Mouse (Mus musculus): ENCODE results near the gene Prmt1. TPM values are rescaled to one million over a fixed set of nuclear protein-coding genes. Genes with fewer than 3 reads are reported as not detected.

The Prmt1 gene
- polyA plus RNA-seq, 2 experiments: 166 to 607 TPM

DNA sequence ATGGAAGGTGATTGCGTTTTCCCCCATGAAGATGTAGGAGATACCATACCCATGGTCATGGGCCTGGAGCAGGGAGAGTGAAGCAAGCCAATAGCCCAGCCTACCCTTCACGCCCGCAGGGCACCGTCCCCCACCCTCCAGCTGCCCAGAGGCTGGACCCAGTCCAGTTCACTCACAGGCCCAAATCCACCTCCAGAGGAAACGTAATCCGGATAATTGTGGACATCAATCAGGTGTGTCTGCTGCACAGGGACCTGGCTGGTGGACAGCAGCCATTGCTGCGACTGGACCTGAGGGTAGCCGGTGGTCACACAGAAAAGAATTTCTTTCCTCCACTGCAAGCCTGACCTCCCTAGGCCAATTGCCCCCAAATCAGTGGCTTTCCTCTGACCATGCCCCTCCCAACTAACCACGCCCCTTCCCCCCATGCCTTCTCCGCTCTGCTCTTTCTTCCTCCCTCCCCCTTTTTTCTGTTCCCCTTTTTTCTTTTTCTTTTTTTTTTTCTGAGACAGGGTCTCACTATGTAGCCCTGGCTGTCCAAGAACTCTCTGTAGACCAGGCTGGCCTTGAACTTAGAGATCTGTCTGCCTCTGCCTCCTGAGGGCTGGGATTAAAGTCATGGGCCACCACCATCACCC lies 26.4 kb downstream of the Prmt1 start:
- Histone ChIP-seq H3K27me3 (ENCODE audit: control insufficient read depth, insufficient read depth, low read length) (no peaks in the 10 kb centered on the region), H3K27ac (replicated peaks; ENCODE audit: low read depth, low read length) (no peak overlapping the region), H3K4me2 (replicated peaks; ENCODE audit: low read depth, low read length, severe bottlenecking) (no peak overlapping the region), H3K4me3 (replicated peaks; ENCODE audit: low read length) (no peak overlapping the region), H3K4me1 (ENCODE audit: control insufficient read depth, insufficient read depth, low read length) (no peaks in the 10 kb centered on the region), H3K9me3 (ENCODE audit: control insufficient read depth, low read length) (no peaks in the 10 kb centered on the region), H3K36me3 (ENCODE audit: control insufficient read depth, insufficient read depth, low read length) (peaks cover 42% of the 10 kb centered on the region), H3K9ac (ENCODE audit: low read depth, low read length, severe bottlenecking) (no peak overlapping the region)
- ATAC-seq (ENCODE audit: low FRiP score, low read depth) (no peak), DNase-seq (ENCODE audit: low spot score) (no peak)
- TF ChIP-seq POLR2A (IDR thresholded peaks at IDR 0.05; ENCODE audit: borderline replicate concordance, extremely low read depth, insufficient read depth, insufficient read length): no peak
- WGBS: 87% methylated on average over 10 of the region's 10 CpGs

- no peak overlapping the region for H3K4me2 ChIP-seq (replicated peaks; ENCODE audit: low read depth, low read length, severe bottlenecking)
- ATAC-seq (ENCODE audit: low FRiP score, low read depth) (no peak), DNase-seq (ENCODE audit: low spot score) (no peak)
- H3K9me3 ChIP-seq (ENCODE audit: control insufficient read depth, low read length): no peaks in the 10 kb centered on the region
- no peak for TF ChIP-seq POLR2A (IDR thresholded peaks at IDR 0.05; ENCODE audit: borderline replicate concordance, extremely low read depth, insufficient read depth, insufficient read length)
- H3K4me1 ChIP-seq (ENCODE audit: control insufficient read depth, insufficient read depth, low read length): no peaks in the 10 kb centered on the region
- no peak overlapping the region for H3K9ac ChIP-seq (ENCODE audit: low read depth, low read length, severe bottlenecking)
- no peak overlapping the region for H3K27ac ChIP-seq (replicated peaks; ENCODE audit: low read depth, low read length)
- no peak overlapping the region for H3K4me3 ChIP-seq (replicated peaks; ENCODE audit: low read length)
- 84% methylated on average over 8 of the region's 8 CpGs for WGBS
- peaks cover 38% of the 10 kb centered on the region for H3K36me3 ChIP-seq (ENCODE audit: control insufficient read depth, insufficient read depth, low read length)
- H3K27me3 ChIP-seq (ENCODE audit: control insufficient read depth, insufficient read depth, low read length): no peaks in the 10 kb centered on the region
Observed at GRCm38 (mm10) chr7:44959281-44959680, 27.1 kb downstream of the Prmt1 start.

- ATAC-seq (ENCODE audit: low FRiP score, low read depth): no peak
- no peak for TF ChIP-seq POLR2A (IDR thresholded peaks at IDR 0.05; ENCODE audit: borderline replicate concordance, extremely low read depth, insufficient read depth, insufficient read length)
- no peak overlapping the region for H3K4me3 ChIP-seq (replicated peaks; ENCODE audit: low read length)
- H3K9ac ChIP-seq (ENCODE audit: low read depth, low read length, severe bottlenecking): no peak overlapping the region
- no peaks in the 10 kb centered on the region for H3K9me3 ChIP-seq (ENCODE audit: control insufficient read depth, low read length)
- WGBS: 53% methylated on average over 7 of the region's 7 CpGs
- H3K4me1 ChIP-seq (ENCODE audit: control insufficient read depth, insufficient read depth, low read length): no peaks in the 10 kb centered on the region
- H3K27me3 ChIP-seq (ENCODE audit: control insufficient read depth, insufficient read depth, low read length): no peaks in the 10 kb centered on the region
- peaks cover 32% of the 10 kb centered on the region for H3K36me3 ChIP-seq (ENCODE audit: control insufficient read depth, insufficient read depth, low read length)
- DNase-seq (ENCODE audit: low spot score): peak; percentile 40
- no peak overlapping the region for H3K4me2 ChIP-seq (replicated peaks; ENCODE audit: low read depth, low read length, severe bottlenecking)
- H3K27ac ChIP-seq (replicated peaks; ENCODE audit: low read depth, low read length): no peak overlapping the region
Observed at GRCm38 (mm10) chr7:44958208-44958607, 28.2 kb downstream of the Prmt1 start.

DNA sequence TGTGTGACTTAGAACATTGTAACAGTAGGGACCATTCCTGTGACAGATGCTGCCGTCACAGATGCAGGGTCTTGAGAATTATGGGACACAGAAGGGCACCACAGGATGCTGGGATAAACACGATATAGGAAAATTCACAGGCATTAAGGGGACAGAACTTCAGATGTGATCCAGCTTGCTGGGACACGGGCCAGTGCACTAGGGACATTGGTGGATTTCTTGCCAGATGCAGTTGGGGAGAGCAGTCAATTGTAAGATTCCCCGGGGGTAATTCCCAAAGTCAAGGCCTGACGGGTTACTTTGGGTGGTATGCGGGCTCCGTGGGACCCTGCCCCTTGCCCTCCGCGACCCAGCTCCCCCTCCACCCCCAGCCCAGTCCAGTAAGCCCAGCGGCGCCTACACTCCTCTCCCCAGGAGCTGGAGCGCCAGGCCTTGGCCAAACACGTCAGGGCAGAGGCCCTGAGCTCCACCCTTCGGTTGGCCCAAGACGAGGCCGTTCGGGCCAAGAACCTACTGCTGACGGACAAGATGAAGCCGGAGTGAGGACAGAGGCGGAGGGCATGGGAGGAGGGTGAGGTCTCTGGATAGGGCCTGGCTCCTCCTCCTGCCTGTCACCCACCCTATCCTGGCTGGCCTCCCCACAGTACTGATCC lies 29.1 kb downstream of the Prmt1 start:
- TF ChIP-seq POLR2A (IDR thresholded peaks at IDR 0.05; ENCODE audit: borderline replicate concordance, extremely low read depth, insufficient read depth, insufficient read length): no peak

DNA sequence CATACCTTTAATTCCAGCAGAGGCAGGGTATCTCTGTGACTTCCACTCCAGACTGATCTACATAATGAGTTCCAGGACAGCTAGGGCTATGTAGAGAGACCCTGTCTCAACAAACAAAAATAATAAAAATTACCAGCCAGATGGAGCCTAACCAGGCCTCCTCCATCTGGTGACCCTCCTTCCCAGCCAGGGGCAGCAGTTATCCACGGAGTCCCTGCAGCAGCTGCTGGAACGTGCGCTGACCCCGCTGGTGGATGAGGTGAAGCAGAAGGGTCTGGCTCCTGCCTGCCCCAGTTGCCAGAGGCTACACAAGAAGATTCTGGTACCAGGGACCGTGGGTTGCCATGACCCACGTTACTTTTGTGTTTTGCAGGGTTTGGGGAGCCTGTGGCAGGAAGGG lies 30.1 kb downstream of the Prmt1 start:
- Histone ChIP-seq H3K27me3 (ENCODE audit: control insufficient read depth, insufficient read depth, low read length) (peaks cover 5% of the 10 kb centered on the region; the same call in 1 of the 2 replicates), H3K4me2 (replicated peaks; ENCODE audit: low read depth, low read length, severe bottlenecking) (no peak overlapping the region), H3K9ac (ENCODE audit: low read depth, low read length, severe bottlenecking) (no peak overlapping the region), H3K27ac (replicated peaks; ENCODE audit: low read depth, low read length) (no peak overlapping the region), H3K4me3 (replicated peaks; ENCODE audit: low read length) (no peak overlapping the region), H3K9me3 (ENCODE audit: control insufficient read depth, low read length) (no peaks in the 10 kb centered on the region), H3K4me1 (ENCODE audit: control insufficient read depth, insufficient read depth, low read length) (peaks cover 4% of the 10 kb centered on the region), H3K36me3 (ENCODE audit: control insufficient read depth, insufficient read depth, low read length) (peaks cover 14% of the 10 kb centered on the region)
- ATAC-seq (ENCODE audit: low FRiP score, low read depth): no peak
- no peak for DNase-seq (ENCODE audit: low spot score)
- WGBS: 48% methylated on average over 6 of the region's 6 CpGs
- TF ChIP-seq POLR2A (IDR thresholded peaks at IDR 0.05; ENCODE audit: borderline replicate concordance, extremely low read depth, insufficient read depth, insufficient read length): no peak

More for the DNA sequence above, 29.1 kb downstream of the Prmt1 start:
- DNase-seq (ENCODE audit: low spot score) (no peak), ATAC-seq (ENCODE audit: low FRiP score, low read depth) (no peak)
- Histone ChIP-seq H3K4me2 (replicated peaks; ENCODE audit: low read depth, low read length, severe bottlenecking) (no peak overlapping the region), H3K9me3 (ENCODE audit: control insufficient read depth, low read length) (no peaks in the 10 kb centered on the region), H3K36me3 (ENCODE audit: control insufficient read depth, insufficient read depth, low read length) (peaks cover 23% of the 10 kb centered on the region), H3K27ac (replicated peaks; ENCODE audit: low read depth, low read length) (no peak overlapping the region), H3K9ac (ENCODE audit: low read depth, low read length, severe bottlenecking) (no peak overlapping the region), H3K4me1 (ENCODE audit: control insufficient read depth, insufficient read depth, low read length) (no peaks in the 10 kb centered on the region), H3K27me3 (ENCODE audit: control insufficient read depth, insufficient read depth, low read length) (no peaks in the 10 kb centered on the region), H3K4me3 (replicated peaks; ENCODE audit: low read length) (no peak overlapping the region)
- WGBS: 72% methylated on average over 19 of the region's 20 CpGs
